Mouse (Mus musculus) T-helper 2 cell (primary cell): ENCODE results near the gene Spock1.

Experiments used
- in situ Hi-C: fragments of 300-600 bp; cut with MboI, MseI; formaldehyde crosslinking; loops from one replicate; pipeline ENCODE4 v1.15.1; 2025; ENCODE audit warnings: high pct_unique_total_duplicates

Spock1 gene

DNA sequence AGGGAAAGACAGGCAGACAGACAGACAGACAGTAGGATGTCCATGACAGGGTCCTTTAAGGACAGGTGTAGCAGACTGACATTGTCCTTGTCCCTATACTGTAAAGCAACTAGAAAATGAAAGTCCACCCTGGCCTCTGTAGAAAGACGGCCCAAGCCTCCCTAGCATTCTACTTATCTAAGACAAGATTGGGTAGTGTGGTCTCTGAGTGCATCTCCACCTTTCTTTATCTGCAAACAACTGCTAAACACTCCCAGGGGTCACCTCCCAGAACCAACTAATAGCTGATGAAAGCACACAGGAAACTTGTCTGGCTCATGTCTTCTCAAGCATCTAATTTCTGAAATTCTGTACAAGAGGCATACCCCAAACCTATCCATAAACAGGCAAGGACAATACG lies 247.6 kb downstream of the Spock1 start:
- in situ Hi-C loops: loop anchor here (10.0 kb wide), 1 partner anchor 1594 kb away; no protein-coding TSS in a partner anchor

DNA sequence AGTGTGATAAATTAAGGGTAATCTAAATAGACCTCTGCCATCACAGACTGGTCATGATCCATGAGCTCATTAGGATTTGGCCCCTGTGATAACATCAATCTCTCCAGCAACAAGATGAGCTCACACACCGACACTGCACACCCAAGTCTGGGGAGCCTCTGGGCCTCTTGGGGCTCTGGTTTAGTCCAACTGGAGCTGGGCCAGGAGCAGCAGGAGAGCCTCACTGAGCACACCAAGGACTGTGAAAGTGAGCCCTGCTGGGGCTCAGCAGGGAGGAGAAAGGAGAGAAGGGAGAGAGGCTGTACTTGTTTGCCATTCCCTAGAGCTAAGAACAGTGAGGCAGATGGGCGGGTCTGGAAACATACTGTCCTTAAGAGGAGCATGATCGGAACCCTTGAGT lies 248.3 kb downstream of the Spock1 start:
- in situ Hi-C loops: loop anchor here (10.0 kb wide), 1 partner anchor 1595 kb away; no protein-coding TSS in a partner anchor

DNA sequence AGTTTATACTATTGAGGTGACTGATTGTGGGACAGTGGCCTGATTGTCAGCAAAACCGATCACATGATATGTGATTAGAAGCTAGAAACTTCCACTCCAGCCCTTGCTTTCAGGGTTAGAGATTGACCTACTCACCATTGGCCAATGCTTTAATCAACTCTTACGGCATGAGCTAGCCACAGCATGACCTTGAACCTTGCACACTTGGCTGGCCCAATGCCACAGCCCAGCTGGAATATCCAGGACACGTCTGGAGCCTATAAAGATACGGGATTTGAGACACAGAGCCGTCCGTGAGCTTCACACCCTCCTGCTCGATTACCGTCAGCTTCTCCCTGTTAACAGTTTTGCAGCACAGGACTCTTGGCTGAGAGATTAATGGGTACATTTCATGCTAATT lies 251.5 kb downstream of the Spock1 start:
- in situ Hi-C loops: no loop called here

DNA sequence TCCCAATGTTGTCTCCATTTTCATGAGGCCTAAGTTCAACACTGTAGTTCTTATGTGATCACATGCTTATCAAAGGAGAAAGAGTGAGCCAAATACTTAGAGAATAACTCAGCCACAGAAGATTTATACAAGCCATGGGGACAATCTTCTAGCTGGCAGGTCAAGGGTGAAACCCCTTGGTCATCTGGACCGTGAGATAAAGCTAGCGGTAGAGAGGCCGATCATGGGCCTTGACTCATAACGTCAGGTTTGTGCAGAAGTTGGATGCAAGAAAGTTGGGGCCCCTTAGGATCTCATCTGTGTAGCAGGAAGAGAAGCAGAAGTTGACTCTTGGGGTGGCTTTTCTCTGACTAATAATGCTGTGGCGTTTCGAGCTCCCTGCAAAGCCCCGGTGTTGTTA lies 253.8 kb downstream of the Spock1 start:
- in situ Hi-C loops: no loop called here

DNA sequence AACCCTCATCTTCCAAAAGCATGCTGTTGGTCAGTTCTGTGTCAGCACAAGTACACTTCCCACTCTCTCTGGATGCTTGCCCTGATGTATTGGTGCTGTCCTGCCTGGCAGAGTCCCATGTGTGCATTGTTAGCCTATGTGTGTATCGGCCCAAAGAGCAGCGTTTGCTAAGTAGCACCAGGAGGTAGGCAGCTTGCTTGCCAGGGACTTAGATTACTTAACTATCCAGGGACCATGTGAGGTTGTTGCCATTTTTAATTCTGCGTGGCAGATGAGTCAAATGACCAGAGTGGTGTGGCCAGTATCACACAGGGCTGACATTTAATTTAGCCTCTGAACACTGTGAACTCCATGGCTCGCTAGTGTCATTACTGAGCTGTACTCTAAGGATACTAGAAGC lies 256.9 kb downstream of the Spock1 start:
- in situ Hi-C loops: no loop called here

DNA sequence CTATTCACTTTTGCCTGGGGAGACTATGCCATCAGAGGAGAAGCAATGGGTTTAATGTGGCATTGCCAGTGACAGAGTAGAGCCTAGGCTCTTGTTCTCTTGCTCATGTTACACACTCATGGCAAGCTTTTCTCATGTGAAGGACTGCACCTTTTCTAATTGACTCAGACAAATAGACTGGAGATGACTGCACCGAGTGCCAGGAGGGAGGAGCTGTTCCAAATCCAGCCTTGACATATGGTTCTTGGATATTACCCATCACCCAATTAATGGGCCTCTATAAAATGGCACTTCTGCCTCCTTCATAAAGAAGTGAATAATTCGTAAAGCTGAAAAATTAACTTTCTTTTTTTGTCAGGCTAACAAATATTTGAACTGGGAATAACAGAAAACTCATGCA lies 259.3 kb downstream of the Spock1 start:
- in situ Hi-C loops: no loop called here

DNA sequence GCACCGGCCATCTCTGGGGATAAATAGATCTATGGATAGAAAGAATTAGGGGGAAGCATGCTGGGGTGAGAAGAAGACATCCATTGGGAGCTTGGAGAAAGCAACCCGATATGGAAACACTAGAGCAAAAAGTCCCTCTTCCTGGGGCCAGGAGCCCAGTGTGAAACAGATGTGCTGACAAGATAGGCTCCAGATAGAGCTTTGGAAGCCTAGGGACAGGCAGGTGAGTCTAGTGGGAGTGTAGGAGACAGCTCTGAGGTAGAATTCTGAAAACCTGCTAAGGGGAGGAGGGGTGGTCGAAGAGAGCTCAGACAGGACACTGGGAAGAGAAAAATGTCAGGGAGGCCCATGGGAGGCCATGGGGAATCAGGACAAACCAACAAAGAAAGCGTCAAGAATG lies 260.7 kb downstream of the Spock1 start:
- in situ Hi-C loops: no loop called here

DNA sequence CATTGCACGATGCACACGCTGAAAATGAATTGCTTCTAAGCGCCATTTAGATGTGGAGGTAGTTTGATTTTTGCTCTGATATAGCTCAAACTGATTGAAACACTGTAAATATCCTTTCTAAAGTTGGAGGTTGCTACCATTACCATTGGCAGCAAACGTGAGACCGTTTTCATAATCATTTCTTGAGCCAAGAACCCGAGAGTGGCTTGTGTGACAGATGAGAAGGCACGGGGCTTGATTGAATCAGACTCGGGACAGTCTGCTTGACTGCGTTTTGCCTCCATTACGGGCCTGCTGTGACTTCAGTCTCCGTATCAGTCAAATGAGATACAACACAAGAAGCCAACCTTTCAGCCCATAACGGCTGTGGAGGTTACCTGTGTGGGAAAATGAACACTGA lies 265.1 kb downstream of the Spock1 start:
- in situ Hi-C loops: no loop called here

DNA sequence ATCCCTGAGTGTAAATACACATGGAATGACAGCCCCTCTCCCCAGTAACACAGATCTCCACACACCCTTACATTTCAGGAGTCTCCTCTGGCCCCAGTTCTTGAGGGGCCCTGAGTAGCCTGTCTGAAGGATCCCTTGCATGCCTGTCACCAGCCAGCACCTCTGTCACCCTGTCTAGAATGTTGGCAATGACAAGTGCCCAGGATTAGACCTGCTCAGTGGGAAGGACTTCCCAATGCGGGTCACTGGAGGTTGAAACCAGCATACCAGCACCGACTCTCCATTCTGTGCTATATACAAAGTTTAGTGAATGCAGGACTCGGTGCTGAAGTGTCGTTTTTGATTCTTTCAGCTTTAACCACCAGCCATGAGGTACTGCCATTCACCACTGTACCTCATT lies 266.5 kb downstream of the Spock1 start:
- in situ Hi-C loops: no loop called here

DNA sequence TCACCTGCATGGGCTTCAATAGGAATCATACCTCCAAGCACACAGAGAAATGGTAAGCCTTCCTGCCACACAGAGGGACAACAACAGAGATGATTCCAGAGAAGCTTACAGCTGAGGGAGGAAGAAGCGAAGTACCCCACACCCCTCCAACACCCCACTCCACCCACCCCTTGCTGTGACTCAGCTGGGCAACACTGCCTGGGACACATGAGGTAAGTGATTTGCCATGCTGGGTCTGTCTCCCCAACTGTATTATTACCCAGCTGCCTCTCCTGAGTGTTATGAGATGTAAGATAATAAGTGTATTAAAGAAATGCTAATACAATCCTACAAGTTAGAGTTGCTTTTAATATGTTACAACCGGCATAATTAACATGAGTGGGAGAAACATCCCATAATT lies 267.2 kb downstream of the Spock1 start:
- in situ Hi-C loops: no loop called here

DNA sequence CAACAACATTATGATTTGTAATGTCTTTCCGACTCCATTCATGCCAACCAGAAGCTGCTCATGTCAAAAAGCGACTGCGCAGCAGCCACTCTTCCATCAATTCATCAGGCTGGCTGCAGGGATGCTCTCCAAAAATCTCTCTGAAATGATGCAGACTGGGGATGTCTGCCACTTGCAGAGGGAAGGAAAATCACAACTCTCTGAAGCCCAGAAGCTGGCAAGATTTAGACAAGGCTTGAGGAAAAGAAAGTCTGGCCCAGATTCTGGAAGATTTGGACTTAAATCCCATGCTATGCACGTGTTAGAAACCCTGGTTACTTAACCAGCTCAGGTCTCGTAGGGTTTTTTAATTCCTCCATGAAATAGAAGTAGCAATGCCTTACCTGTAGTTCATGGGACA lies 269.3 kb downstream of the Spock1 start:
- in situ Hi-C loops: no loop called here

DNA sequence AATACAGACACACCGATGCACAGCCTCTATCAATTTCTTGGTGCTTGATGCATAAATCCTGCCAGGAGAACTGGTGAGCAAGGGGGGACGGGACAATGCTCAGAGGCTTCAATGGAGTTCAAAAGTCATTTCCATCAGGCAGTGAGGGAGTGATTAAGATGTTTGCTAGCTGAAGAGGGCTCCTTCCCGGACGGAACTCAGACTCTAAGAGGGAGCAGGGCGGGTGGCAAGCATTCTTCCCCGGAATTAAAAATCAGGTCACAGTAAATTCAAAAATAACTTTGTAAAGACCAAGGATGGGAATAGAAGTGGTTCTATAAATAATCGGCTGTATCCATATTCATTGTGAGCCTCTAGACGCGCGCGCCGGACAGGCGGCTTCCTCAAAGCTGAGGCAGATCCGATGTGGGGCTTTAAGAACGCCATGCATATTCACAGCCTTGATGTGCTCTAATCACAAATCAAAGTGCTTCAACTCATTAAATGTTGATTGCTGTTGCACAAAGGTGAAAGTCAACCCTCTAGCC lies 270.5 kb downstream of the Spock1 start:
- in situ Hi-C loops: no loop called here

DNA sequence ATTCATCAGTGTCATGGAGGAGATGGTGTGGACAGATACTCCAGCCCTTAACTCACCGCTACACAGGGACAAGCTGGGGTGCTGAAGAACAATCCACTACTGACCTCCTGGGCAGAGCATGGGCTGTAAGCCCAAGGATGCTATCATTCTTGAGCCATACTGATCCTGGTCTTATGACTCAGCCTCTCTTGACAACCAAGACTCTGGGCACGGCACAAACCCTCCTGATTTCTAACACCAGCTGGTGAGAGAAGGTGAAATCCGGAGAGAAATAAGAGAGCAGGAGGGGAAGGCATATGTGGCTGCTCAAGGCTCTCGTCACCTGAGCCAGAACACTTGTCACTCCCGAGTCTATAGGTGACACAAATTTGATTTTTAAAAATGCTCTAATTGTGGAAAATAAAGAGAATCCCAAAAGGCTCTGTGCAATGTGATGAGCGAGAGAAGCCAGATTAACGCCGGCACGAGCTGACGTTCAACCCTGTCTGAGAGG lies 271.0 kb downstream of the Spock1 start:
- in situ Hi-C loops: no loop called here

DNA sequence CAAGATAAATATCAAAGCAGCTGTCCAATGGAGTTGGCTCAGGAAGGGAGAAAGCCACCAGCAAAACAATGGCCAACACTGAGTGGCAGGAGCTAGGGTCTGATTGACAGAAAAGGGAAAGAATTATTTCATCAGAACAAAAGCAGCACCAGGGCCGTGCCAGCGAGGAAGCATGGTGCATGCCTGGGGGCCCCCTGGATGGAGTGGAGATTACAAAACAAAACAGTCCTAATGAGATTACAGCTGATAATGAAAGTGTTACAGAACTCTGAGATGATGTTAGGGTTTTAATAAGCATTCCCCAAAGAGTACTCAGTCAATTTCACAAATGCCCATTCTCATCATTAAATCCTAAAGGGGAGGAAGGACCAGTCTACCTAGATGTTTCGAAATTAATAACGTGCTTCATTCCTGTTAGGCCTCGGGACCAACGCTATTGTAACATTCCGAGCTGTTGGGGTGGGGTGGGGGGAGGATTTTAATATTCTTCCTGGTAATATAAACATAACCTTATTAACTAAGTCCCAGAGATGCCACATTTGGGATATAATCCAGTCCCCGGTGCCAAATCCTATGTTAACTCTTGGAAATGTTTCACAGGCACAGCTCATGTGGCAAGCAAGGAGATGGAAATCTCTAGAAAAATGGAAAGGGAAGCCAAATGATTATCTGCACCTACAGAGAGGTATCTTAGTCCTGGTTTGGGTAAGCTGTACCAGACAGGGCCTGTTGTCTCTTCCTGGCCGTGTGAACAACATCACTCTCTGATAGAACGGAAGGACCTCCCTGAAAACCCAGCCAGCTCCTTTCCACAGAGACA lies 271.7 kb downstream of the Spock1 start:
- in situ Hi-C loops: no loop called here

DNA sequence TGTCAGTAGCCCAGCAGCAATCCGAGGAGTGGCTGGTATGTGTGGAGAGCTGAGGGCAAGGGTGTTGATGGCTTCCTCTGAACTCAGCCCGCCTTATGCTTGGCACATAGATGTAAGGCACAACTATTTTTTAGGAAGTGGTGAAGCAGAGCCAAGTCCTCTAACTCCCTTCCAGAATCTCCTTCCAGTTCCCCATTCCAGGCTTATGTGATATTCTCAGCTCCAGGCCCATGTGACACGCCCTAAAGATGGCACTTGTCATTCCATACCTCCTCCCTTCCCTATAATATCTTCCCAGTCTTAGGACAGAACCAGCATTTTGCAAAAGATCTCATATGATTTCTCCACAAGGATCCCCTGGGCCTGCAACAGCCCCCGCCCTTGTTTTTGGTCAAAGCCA lies 277.6 kb downstream of the Spock1 start:
- in situ Hi-C loops: no loop called here

DNA sequence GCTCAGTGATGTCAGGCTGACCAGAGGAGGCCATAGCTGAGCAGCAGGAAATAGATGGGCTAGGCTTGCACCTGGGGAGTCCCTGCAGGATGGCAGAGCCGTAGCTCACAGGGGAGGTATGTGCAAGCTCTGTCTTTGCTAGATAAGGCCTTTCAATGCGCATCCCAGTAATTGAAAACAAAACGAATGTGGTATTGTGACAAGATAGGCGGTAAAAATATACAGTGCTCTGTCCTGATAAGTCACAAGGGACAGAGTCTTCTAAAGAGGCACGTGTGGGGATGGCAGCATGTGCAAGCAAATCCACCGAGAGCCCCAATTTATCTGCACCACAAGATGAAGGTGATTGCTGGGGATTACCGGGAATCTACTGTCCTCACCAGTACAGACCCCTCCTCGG lies 279.9 kb downstream of the Spock1 start:
- in situ Hi-C loops: no loop called here

DNA sequence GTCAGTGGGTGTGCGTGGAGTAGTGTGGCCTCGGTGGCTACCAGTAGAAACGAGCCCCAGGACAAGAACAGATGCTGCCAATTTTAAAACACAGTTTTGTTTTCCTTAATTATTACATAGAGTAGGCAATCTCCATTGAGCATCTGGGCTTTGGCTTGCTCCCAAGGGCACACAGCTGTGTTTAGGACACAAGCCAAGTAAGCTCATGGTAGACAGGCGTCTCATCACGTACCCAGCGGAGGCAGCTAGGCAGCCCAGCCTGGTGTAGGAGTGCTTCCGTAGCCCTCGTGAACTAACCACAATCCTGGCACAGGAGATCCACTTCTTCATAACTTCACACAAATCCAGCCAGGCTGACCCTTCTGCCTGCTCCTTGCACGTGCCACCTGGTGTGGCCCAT lies 281.7 kb downstream of the Spock1 start:
- in situ Hi-C loops: no loop called here

DNA sequence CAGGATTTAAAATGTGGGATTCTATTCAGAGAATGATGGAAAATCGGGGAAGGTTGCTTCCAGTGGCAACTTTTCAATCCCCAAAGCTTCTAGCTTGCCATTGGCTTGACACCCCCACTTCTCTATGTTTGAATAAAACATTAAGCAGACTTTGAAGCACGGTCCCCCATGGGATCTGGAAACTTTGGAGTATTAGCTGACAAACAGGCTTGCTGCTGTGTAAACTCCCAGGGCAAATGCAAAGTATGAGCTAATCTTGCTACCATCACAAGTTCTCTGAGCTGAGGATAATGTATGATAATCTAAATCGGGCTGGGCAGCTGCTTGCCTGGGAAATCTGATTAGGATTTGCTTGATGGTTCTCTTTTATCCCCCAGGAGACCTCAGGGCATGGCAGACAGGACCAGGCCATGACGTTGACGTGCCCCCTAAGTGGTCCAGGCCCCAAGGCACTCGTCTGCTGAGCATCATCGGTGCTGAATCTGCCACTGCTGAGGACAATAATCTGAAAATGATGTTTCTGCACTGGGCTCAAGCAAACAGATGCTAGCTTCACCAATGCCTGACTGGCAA lies 284.1 kb downstream of the Spock1 start:
- in situ Hi-C loops: loop anchor here (25.0 kb wide), 1 partner anchor 1712 kb away; no protein-coding TSS in a partner anchor

DNA sequence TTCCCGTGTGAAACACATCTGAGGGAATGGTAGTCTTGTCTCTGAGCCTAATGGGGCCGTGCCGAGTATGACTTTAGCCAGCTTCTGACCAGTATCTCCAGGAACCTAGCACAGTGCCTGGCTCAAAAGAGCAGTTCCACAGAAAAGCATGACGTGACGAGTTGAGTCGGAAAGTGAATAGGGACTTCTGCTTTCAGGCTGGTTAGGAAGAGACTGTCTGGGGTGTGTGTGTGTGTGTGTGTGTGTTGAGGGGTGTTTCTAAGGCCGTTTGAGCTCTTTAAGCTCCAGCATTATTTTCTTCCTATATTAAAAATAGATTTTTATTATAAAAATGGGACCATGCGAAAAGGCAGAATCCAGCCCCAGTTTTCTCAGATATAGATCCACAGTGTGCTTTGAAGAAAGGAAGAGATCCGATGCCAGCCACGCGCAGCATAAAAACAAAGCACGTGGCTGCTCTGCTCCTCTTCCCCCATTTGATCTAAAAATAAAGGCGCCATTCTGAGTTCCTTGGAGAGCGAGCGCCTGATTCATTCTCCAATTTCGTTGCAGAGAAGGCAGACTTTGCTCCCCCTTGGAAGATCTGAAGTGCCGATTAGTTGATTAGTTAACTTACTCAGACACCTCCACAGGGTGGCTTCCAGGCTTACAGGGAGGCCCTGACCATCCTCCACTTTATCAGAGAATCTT lies 288.9 kb downstream of the Spock1 start:
- in situ Hi-C loops: loop anchor here (25.0 kb wide), 1 partner anchor 1707 kb away; no protein-coding TSS in a partner anchor

DNA sequence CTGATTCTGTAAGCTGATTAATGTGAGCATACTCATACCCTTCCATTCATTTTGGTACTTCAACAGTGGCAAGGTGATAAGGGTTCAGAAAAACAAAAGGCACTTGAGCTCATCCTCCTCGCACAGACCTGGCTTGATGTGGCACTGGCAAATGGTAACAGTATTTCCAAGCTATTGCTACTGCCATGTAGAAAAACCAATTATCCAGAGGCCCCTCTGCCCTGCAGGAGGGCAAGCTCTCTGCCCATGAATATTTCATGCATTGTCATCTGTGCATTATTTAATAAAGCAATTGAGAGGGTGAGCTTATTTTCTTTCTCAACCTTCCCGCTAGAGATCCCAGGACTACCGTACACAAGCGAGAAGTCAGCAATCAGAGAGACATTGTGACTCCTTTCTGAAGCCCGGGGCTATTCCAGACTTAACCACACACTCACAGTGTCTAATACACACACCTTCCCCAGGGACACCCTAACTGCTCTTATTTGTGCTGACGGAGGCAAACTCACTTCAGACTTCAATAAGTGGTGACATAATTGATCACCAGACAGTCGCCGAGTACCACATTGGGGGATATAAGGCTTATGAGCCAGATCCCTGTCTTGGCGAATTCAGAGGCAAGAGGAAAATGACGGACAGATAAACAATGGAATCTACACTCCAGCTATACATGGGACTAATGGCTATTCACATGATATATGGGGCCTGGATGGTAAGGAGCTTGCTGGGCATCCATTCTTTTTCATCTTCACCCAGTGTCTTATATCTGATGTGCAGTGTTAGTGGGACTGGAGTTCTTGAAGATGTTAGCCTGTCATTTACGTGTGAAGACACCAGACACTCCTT lies 296.6 kb downstream of the Spock1 start:
- in situ Hi-C loops: loop anchor here (25.0 kb wide), 1 partner anchor 1699 kb away; no protein-coding TSS in a partner anchor

DNA sequence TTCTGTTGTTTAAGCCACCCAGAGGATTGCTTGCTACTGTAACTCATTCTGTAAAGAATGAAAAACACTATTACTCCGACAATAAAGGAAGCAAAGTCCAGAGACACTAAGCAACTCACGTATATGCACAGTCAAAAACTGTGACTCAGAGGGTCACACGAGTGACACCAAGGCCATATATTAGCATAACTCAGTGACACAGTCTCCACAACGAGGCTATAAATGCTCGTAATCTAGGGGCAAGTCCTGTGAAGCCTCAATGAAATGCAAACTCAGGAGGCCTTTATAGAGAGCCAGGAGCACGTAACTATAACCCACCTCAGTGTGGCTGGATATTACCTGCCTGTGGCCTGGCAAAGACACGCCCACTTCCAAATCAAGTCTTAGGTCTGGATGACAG lies 298.2 kb downstream of the Spock1 start:
- in situ Hi-C loops: loop anchor here (25.0 kb wide), 1 partner anchor 1698 kb away; no protein-coding TSS in a partner anchor
